Mouse (Mus musculus): ENCODE data around the gene BC025446. TPM values are rescaled to one million over a fixed set of nuclear protein-coding genes. Genes with fewer than 3 reads are reported as not detected.
"Not testable (repeated sequence)": the region's sequence is repeated elsewhere in the genome, so short reads cannot be mapped to it uniquely, and the experiment has no call there.

The BC025446 gene
- total RNA-seq (2021), result not detected
- long read RNA-seq, experiment 1, result 0 reads
- long read RNA-seq, experiment 2, result 0 reads

DNA sequence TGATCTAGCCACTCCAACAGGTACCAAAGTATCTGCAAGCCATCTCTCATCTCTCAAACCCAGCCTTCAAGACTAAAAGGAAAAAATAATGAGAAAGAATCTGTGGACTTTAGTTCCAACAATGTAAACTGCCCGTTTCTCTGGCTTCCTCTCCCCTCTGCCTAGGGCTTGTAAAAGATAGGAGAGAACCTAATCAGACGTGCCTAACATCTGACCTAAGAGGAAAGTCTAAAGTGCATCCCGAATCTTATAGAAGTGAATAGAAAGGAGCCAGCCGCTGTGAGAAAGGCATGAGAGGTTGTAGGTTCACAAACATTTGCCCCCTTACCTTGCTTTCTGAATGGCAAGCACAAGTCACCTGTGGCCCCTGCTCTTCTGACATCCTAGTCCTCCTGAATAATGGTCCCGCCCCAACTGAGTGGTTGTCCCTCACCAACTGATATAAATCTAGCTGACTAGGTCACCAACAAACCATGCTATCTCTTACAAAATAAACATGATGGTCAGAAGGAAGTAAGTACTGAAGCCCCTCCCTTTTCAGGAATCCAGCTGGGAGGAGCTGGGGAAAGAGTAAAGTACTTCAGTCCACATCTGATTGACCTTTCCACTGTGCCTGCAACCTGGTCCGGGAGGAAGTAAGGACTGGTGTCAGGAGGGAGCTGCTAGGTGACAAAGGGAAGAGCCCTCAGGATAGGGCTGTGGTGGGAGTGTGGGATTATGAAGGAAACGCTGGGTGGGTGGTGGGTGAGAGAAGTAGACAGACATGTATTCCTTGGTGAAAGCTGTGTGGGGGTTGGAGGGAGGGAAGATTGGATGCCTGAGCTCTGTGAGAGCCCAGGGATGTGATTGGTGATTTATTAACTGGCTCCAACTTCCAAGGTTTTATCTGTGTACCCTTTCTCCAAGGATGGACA, at the start of gene BC025446:
TSS of gene BC025446 (plus strand) at position 599 of the 914 bp plus-strand sequence.
- no peak for DNase-seq

DNA sequence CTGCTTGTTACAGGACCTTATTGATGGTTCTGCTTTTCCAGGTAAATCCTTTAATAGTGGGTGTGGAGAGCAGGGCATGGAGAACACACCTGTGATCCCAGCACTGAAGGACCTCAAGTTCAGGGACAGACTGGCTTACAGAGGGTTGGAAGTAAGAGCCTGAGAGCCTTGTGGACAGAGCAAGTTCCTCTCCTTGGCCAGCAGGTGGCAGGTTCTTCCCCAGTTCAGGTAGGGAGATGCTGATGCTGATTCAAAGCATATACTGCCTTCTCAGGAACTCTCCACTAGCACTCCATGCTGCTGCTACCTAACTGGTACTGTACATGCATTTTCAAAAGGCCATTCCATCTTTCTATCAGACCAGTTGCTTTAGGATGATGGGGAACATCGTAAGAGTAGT, 40.7 kb upstream of the BC025446 start:
- no peak for DNase-seq

DNA sequence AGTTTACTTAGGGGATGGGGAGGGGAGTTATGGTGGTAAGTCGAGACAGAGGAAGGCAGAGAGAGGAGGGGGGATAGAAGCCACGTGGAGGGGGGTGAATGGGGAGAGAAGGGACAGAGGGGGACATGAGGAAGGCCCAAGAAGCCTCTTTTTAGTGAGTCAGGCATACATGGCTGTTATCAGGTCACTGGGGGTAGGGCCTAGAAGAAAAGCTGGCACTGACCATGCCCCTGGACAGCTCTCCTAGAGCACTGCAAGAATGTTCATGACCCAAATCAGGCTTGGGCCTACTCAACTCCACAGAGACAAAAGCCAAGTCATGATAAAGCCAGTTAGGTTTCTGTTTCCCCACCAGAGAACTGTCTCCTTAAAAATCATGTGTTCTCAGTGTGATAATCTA, 29.9 kb upstream of the BC025446 start:
- DNase-seq, result no peak

DNA sequence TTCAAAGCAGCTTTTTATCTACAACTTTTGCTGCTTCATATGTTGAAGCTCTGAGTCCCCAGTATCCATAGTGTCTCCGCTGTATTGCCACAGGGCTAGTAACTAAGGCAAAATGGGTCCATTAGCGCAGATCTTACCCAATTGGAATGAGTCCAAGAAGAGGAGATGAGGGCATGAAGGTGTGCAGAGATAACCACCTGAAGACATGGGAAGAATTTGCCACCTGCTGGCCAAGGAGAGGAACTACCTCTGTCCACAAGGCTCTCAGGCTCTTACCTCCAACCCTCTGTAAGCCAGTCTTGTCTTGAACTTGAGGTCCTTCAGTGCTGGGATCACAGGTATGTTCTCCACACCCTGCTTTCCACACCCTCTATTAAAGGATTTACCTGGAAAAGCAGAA, 27.1 kb upstream of the BC025446 start:
- DNase-seq, result no peak

DNA sequence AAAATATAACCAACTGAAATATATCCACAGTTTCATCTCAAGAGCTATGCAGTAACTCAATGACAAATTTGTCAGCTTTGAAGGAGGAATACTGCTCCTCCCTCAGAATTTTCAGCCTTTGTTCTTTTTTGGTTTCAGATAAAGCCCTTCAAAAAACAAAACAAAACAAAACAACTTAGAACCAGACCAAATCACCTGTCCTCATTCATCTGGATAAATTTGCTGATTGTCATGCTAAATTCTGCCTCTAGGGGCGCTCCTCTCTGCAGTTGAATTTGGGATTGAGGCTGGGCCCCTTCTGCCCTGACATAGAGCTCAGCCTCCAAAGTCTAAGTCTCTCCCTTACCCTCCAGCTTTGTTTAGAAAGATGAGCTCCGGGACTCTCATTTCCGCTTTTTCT, 25.6 kb upstream of the BC025446 start:
- not testable (repeated sequence) for DNase-seq

DNA sequence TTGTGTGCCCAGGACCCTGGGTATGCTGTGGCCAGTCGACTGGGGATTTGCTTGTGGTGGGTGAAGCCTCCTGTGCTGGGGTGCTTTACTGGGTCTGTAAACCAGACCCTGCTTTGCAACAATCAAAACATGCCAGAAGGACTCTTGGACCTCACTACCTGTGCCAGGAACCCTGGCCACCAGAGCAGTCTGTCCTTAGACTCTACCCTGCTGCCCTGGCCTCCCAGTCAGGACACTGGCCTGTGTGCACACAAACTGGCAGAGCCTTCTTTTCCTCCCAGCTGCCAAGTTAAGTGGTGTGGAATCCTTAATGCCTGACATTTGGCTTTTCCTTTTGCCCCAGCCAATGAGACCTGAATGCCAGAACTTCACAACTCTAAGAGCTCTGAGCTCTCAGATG, 655 bp downstream of the BC025446 start:
- no peak for DNase-seq

DNA sequence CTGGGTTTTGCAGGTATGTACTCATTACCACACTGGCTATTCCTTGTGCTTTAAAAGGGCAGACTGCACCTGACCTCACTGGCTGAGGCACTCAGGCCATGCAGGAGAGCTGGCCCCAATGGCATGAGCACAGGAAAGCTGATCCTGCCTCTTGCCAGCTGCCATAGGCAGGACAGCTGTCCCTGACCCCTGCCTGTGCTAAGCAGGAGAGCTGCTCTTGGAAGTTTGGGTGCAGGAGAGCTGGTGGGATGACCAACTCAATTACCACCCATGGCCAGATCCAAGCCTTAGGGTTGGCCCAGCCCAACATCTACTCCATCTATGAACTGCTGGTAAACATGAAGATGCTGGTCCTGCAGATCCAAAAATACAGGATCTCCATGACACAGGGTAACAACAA, 5.8 kb downstream of the BC025446 start:
- DNase-seq, result no peak

DNA sequence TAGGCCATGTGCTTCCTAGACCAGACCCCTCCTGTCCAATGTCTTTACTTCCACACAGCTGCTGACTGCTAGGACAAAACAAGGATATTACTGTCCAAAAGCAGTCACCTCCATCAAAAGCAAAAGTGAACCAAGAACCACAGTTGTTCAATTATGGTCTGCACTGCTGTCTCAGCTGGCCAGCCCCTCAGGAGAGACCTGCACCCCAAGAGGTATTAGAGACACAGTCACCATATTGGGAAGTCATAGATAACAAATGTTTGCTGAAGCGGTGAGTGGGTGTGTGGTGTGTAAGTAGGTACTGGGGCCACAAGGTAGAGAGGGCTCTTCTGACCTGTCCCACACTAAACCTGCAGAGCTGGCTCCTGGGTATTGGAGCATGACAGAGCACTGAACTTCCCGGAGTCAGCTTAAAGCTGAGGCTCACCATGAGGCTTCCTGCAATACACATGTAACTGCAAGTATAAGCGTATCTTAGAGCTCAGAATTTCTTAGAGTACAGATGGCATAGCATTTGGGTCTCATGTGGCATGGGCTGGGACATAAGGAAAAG, 21.6 kb downstream of the BC025446 start:
- DNase-seq, result no peak

DNA sequence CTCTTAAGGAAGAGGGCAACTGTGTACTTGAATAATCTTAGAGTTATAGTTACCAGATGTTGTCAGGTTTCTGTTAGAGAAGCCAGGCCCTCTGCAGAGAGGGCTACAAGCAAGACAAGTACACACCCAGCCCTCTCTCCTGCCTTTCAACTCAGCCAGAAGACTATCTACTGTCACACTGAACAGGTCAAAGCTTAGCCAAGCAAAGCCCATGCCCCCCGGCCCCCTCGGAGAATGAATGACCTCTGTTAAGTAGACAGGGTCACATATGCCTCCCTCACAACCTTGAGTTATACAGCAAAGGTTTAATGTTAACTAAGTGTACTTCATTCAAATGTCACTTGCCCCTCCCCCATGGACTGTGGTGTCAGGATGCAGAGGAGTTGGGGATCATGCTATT, 24.4 kb downstream of the BC025446 start:
- DNase-seq, result no peak

DNA sequence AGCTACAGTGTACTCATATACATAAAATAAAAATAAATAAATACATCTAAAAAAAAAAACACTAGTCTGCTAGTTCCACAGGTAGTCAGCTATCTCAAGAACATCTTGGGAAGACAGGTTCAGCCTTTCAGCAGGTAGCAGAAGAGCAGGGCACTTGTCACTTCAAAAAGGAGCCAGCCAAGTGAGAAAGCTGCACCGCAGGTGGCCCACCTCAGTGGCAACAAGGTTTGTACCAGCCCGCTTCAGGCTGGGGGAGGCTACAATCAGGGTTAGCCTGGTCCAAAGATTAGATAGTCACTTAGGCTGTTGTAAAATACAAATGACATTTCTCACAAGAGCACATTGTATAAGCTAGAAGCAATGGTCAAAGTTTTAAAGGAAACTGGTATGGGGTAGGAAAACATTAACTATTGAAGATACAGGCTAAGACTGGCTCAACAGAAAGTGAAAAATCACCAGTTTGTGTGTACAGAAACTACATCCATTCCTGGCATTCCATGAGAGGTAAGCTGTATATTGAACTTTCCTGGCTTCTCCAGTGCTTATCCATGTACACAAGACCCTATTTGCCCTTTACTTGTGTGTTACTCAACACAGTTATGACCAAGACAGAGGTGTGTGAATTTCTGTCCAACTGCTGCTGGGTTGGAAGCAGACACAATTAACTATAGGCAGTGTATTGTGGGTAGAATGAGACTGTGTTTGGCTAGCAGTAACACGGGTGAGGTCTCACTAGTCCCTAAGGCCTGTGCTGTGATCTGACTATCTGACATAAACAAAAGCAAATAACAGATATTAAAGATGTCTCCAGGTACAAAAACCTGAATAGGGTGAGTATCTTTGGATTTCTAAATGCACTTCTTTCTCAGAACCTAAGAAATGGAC, 26.8 kb downstream of the BC025446 start:
- DNase-seq, result no peak

DNA sequence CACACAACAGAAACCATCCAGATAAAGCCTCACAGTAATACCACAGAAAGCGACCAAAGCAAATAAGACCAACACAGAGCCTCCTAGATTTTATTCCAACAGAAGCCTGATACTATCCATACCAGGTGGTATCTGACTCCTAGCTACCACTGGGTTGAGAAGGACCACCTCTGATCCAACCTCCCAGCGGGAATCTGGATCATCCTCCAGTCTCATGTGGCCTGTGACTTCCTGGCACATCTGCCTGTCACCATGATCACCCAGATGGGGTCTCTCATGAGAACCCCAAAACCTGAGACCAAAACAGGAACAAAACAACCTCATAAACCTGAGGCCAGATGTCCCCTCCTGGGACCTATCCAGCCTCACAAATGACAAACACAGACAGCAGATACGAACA, 38.5 kb downstream of the BC025446 start:
- DNase-seq, result no peak

DNA sequence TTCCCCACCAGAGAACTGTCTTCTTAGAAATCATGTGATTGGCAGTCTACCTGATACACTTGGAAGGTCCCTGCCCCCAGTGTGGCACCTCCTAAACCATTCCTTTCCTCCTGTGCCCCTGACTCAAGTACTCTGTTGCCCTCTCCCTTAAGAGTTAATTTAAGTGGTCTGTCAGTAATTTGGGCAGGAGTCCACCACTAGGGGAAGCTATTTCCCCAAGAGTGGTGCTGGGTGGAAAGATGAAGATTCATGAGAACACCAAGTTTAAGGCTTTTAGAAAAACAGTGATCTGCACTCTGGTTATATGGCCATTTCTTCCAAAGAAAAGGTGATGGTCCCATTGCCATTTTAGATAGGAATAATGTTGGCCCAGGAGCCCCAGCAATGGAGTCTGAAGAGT, 49.7 kb downstream of the BC025446 start:
- DNase-seq, result no peak

DNA sequence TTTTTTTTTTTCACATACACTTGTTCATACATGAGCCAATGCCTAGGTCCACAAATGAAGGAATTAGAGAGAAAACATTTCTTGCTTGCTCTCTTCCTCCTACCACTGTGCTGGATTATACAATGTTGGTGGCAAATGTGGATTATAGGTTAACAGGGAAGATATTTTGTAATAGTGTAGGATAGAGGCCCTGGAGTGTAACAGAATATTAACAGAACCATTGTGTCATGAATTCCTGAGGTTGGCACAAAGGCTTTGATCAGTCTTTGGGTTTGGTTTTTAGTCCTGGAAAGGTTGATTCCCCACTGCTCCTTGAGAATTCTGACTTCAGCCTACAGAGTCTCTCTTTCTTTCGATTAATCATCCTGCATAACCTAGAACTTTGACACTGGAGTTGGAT, 50.5 kb downstream of the BC025446 start:
- DNase-seq, result no peak

DNA sequence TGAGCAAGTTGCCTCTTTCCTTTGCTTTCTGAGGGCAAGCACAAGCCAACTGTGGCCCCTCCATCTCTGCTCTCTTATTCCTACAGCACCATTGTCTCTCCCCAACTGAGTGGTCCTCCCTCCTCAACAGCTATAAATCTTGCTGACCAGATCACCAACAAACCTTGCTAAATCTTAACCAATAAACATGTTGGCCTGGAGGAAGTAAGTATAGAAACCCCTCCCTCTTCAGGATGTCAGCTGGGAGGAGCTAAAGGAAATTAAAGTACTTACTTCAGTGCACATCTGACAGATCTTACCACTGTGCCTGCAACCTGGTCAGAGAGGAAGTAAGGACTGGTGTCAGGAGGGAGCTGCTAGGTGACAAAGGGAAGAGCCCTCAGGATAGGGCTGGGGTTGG, 51.9 kb downstream of the BC025446 start, which contains the start of gene Ly6f:
TSS of gene Ly6f (plus strand) at position 301 of the 400 bp plus-strand sequence.
- no peak for DNase-seq

DNA sequence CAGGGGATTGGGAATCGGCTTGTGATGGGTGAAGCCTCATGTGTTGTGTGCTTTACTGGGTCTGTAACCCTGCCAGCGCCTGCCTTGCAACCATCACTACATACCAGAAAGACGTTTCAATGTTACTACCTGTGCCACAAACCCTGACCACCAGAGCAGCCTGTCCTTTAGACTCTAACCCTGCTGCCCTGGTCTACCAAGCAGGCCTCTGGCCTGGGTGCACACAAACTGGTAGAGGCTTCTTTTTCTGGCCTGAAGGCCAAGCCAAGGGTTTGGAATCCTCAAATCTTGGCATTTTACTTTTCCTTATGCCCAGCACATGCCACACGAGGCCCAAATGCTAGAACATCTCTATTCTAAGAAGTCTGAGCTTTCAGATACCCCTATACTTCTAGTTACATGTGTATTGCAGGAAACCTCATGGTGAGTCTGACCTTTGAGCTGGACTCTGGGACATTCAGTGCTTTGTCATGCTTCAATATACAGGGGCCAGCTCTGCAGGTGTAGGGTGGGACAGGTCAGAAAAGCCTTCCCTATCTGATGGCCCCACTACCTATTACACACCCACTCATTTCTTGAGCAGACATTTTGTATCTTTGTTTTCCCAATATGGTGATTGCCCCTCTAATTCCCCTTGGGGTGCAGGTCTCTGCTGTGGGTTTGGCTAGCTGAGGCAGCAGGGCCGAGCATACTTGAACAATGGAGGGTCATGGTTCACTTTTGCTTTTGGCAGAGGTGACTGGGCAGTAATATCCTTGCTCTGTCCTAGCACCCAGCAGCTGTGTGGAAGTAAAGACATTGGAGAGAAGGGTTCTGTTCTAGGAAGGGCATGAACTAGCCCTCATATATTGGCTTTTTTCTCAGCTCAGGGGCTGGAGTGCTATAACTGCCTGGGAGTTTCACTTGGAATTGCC, 53.0 kb downstream of the BC025446 start:
- DNase-seq, result no peak

DNA sequence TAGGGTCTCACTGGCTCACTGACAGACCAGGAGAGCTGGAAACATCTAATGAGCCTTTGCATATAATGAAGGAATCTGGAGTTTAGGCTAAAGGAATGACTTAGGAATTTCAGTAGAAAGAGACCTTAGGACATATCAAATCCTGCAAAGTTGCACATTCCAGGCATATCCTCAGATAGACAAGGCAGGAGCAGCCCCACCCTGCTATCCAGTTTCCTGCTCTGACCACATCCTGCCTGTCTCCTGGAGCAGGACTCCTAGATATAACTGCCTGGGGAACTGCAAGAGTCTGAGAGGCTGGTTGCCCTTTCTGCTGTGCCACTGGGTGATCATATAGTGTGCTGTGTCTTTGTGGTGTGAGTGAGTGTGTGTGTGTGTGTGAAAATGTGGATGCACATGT, 54.0 kb downstream of the BC025446 start:
- no peak for DNase-seq

DNA sequence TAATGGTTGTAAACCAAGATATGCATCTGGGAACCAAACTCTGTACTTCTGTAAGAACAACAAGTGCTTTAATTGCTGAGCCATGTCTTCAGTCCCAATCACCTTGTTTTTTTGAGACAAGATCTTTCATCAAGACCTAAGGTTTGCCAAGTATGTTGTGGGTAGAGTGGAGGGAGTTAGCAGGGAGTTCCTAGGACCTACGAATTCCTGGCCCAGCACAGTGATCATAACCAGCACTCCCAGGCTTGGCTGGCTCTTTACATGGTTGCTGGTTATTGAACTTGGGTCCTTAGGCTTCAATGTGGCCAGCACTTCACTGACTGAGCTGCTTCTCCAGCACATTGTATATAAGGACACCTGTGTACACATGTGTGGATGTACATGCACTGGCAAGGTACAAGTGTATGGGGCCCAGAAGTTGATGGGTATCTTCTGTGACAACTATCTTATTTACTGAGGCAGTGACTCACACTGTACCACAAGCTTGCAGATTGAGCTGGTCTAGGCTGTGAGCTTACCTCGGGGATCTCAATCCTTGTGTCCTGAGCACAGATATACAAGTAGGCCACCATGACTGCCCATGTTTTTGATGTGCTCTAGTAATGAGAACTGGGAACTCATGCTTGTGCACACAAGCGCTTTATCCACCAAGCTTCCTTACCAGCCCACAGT, 54.7 kb downstream of the BC025446 start:
- DNase-seq, result no peak

DNA sequence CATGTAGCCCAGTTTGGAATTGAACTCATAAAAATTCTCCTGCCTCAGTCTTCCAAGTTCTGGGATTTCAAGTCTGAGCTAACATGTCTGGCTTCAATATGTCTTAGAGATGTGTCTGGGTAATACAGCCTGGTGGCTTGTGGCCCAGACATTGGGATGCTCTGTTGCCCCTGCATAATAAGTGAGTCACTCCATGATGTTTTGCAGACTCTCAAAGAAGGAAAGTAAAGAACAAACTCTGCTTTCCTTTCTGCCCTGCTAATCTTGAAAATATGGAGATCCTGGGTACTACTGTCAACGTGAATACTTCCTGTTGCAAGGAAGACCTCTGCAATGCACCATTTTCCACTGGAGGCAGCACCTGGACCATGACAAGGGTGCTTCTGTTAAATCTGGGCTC, 55.2 kb downstream of the BC025446 start:
- DNase-seq, result no peak

DNA sequence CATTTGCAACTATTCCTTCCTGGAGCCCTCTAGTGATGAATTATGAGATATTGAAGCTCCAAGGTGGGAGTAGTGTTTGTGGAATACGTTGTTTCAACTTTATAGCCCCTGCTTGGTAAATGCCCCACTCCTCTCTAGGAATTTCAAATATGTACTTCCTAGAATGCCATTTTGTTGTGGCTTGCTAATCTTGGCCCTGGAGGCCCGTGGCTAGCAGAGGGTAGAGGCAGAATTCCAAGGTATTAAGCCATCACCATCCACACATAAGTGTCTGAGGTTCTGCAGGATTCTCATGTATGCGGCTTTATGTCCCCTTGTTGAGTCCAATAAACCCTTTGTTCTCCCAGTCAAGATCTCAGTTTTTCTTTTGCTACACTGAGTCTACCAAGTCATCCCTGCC, 55.7 kb downstream of the BC025446 start:
- no peak for DNase-seq

Measured in gastrocnemius, postnatal 25 days (tissue).